Mouse (Mus musculus) c-Kit-positive CD71-positive TER-119-positive erythroid progenitor cells, embryonic 14.5 days (primary cell): ENCODE results near the gene Insr.
A peak's percentile ranks its signal among the peaks of the same experiment; 100 is the strongest.
"Not testable (repeated sequence)": the region's sequence is repeated elsewhere in the genome, so short reads cannot be mapped to it uniquely, and the experiment has no call there.

Source experiments
- DNase-seq: peaks from one replicate; pipeline ENCODE4 v3.0.0-alpha.2; 2013; ENCODE audit warnings: low spot score

The Insr gene

DNA sequence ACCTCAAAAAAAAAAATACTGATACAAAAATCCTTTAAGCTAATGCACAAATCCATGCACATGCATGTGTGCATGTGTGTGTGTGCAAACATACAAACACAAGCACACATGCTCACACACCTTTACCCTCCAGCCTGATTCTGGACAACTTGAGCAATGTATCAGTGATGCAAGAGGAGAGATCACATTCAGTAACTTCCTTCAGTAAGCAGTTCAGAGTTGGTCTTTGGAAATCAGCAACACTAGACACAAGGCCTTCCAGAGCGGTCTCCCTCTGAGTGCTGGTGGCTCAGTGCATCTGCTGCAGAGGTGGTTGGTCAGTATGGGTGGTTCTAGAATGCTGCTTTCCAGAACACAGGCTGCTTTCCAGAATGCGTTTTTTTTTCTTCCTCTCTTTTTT lies 46.8 kb downstream of the Insr start:
- no peak for DNase-seq

DNA sequence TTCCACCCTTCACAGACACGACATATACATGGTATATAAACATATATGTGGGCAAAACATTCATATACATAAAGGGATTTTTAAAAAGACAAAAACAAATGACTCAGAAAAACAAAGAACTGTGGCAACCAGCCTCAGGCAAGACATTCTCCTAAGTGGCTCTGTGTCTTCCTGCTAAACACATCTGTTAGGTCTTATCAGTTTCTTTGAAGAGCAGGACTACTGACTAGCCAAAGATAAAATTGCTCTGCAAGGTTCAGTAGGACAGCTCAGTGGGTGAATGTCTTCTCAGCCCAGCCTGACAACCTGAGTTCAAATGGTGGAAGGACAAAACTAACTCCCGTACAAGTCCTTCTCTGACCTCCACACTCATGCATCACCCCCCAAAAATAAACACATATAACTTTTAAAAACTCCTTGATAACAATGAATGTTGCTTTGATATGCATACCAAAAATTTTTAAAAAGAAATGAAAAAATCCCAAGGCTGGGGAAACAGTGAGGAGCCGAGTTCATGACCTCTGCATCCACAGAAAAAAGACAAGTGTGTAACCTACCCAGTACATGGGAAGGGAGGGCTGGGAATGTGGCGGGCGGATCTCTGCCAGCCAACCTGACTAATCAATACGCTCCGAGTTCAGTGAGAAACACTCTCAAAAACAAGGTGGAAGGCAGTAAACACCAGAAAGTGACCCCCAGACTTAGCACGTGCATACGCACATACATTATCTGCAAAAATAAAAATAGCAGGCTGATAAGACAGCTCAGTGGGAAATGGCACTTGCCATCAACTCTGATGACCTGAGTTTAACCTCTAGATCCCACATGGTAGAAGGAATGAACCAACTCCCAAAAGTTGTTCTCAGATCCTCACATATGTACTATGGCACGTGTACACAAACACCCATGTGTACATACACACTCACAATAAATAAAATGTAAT lies 49.0 kb downstream of the Insr start:
- DNase-seq: peak; percentile 63

DNA sequence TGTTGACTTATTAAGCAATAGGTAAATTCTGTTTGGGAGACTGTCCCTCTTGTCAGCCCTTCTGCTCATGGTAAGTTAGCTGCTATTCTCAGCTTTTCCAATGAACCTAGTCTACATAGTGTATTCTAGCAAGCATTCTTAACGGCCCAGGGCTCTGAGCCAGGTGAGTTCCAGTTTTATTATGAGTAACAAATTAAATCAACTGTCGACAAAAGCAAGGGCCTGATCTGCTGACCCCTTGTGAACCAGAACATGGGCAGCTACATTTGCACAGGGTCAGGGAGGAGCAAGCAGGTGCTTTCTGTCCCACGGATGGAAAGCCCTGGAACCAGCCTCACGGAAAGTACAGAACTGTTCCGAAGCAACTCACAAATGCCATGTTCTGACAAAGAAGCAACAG lies 52.0 kb downstream of the Insr start:
- no peak for DNase-seq

DNA sequence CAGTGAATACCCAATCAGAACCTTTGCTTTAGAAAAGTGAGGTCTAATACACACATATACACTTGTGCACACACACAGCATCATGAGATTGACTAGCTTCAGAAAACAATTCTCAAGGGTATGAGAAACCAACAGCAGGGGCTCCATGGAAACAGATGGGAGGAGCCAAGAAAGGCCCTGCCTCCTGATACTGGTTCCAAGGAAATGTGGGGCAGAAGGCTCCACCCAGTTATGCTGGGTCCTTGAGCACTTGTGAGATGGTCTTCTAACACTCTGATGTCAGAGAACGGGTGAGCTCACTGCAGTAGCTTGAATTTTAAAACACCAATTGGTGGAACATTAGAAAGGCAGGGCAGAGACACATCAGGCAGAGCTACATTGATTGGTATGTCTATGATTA lies 53.7 kb downstream of the Insr start:
- no peak for DNase-seq

DNA sequence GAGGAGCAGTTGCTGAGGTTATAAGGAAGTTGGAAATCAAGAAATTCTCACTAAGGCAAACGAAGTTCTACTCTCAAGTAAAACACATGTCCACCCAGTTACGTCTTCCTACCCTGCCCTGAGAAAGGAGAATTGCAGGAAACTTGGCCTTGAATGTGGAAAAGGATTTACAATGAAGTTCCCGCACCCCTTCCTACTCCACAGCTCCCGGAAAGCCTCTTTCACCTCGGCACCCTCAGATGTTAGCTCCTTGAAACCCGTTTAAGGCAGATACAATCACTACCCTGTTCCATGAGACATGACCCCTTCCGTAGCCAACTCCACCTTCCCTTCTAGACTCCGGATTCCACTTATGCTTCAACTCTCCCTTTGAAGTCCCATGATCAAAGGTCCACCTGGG lies 54.2 kb downstream of the Insr start:
- DNase-seq: no peak

DNA sequence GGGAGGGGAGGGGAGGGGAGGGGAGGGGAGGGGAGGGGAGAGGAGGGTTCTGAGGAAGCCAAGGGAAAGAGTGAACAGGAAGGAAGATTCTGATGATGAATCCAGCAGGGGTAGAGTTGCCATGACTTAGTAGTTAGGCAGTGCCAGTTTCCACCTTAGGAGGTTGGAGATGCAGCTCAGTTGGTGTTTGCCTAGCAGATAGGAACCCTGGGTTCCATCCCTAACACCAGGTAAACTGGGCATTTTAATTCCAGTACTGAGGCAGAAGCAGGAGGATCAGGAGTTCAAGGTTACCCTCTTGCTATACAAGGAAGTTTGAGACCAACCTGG lies 56.8 kb downstream of the Insr start:
- DNase-seq: no peak

DNA sequence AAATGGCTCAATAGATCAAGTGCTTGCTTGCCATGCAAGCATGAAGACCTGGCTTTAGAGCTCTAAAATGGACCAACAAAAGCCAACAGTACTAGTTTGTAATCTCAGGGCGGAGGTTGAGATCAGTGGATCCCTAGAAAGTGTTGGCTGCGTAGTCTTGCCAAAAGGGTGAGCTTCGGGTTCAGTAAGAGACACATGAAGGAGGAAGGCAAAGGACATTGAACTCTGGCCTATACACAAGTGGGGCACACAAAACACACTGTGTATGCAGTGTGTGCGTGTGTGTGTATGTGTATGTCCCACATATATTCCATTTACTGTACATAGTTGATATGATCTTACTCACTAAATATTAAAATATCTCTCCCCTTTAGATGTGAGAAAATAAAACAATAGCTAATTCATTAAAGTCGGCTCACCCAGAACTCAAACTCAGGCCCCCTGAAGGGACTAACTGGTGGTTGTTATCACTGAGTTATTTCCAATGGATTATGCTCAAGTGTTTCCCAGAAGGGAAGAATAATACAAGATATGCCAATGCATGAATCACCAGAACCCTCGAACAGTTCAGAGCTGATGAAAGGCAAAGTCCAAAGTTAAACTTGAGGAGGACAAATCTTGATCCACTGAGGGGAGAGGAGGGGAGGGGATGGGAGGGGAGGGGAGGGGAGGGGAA lies 57.3 kb downstream of the Insr start:
- no peak for DNase-seq

DNA sequence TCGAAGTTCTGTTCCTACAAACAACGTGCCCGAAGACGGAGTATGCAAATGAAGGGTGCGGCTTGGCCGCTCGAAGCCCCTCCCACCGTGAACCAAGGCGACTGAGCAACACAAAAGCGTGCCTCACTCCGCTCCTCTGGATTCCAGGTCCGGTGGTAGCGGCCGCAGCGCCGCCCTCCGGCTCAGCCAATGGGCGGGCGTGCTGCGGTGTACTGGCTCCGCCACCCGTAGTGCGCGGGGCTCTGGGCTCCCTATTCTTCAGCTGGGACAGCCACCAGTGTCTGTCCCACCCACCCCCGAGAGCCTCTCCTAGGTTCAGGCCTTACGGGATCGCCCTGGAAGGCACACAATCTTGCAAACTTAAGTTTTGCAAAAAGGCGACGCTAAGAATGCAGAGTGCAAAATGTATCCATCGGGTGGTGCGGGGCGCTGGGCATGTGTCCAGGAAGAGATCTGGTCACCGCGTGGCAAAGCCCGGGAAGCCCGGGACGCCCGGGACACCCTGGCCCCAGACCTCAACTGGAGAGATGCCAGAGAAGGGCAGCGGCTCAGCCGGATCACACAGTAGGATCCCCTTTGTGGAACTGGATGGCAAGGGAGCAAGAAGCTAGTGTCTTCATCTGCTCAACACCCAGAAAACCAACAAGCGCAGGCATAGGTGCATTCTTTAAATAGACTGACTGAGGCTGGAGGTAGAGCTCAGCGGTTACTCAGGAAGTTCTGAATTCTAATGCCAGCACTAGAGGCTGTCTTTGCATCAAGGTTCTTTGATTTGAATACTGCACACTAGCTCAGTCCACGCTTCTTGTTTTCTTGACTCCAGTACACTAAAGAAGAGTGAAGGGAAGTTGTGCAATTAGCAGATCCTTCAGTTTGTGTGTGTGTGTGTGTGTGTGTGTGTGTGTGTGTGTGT lies 58.1 kb downstream of the Insr start:
- DNase-seq: peak; percentile 85

DNA sequence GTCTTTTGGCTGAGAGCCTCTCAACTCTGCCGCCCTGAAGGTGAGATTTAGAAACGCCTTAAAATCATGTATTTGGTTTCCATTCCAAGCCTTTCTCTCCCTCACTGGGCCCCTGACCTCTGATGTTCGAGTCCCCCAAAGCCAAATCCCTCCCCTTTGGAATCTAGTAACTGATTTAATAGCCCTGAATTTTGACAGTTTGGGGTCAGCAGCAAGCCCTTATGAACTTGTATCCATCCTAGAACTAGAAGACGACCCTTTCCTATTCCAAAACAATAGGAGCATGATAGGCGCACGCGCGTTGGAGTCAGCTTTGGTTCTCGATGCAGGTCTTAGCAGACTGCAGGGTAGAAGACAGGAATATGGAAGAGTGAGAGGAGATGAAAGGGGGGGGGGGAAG lies 58.9 kb downstream of the Insr start:
- DNase-seq: no peak

DNA sequence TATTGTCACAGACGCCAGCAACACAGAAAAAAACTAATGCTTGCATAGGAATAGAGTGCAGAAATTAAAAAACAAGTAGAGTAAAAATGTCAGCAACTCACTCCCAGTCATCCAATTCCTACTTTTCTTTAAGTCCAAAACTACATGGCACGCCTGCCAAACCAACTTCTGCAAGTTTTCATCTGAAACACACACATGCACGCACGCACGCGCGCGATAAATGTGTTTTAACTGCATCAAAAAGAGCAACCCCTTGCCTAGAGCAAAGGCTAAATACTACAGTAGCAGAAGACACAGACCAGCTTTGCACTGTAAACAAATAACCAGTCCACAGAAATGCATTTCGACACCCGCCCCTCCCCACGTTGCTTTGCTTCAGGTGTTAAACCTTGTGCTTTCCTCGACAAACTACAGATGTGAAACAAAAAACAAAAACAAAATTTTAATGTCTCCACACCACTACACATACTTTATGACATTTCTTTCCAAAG lies 59.5 kb downstream of the Insr start:
- no peak for DNase-seq

DNA sequence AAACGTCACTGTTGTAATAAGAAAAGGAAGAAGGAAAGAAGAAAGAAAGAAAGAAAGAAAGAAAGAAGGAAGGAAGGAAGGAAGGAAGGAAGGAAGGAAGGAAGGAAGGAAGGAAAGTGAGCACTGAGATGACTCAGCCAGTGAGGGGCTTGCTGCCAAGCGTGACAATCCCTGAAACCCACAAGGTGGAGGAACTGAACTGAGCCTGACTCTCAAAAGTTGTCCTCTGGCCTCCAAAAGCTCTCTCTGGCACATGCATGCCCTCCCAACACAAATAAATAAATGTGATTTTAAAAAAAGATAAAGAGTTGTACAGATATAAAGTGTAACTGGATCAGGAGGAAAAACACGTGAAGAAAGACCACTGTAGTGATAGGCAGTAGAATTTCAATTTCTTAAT lies 60.2 kb downstream of the Insr start:
- DNase-seq: no peak

DNA sequence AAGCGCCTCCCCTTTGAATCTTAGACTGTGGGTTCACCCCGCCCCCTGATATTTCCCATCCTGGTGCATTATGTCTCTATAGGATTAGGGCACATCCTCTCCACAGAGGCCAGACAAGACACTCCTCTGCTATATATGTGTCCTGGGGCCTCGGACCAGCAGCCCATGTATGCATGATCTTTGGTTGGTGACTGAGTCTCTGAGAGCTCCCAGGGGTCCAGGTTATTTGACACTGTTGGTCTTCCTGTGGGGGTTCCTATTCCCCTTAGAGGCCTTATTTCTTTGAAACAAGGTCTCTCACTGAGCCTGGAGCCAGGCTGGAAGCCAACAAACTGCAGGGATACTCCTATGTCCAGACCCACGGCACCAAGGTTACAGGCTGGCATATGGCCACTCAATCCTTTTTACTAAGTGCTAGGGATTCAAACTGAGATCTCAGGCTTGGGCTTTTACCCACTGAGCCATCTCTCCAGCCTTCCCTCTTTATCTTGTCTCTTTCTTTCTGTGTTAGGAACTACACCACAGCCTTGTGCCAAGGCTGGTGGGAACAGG lies 62.8 kb downstream of the Insr start:
- DNase-seq: no peak

DNA sequence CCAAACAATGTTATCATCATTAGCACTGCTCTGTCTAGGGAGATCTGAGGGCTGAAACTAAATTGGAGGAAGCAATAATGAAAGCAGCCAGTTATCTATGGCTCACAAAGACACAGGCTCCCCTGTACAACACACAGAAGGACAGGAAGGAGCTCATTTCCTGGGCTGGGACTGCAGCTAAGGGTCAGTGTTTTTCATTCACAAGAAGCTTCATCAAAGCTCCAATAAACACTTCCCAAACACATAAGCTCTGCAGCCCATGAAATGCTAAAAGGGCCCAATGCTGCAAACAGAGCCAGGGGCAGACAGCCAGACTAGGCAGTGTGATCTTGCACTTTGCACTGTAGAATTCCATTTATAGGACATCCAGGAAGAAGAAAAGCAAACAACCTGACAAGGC lies 63.9 kb downstream of the Insr start:
- DNase-seq: no peak

DNA sequence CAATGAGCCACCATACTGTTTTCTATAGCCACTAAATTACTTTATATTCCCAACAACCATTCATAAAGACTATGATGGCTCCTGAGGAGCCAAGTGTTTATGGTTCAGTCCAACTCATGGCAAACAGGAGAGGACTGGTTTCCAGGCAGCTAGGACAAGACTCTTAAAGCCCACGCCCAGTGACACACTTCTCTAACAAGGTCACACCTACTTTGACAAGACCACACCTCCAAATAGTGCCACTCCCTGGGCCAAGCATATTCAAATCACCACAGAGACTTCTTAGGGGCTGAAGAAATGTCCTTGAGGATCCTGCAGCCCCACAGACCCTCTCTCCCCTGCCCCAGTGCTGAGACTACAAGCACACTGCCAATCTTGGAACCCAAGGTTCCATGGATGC lies 64.8 kb downstream of the Insr start:
- DNase-seq: no peak

DNA sequence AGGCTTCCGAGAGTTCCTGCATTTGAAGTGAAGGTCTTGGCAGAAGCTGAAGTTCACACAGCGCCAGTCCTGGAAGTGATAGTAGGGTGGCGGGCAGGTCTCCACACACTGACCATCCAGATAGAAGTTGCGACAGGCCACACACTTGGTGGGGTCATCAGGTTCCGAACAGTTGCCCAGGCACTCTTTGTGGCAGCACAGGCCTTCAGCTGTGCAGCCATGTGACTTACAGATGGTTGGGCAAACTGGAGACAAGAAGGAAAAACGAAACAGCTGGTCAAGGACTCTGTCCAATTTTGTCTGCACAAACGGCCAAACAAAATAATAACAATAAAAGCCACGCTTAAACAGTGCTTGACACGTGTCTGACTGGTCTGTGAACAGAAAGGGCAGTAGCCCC lies 68.0 kb downstream of the Insr start:
- DNase-seq: no peak

DNA sequence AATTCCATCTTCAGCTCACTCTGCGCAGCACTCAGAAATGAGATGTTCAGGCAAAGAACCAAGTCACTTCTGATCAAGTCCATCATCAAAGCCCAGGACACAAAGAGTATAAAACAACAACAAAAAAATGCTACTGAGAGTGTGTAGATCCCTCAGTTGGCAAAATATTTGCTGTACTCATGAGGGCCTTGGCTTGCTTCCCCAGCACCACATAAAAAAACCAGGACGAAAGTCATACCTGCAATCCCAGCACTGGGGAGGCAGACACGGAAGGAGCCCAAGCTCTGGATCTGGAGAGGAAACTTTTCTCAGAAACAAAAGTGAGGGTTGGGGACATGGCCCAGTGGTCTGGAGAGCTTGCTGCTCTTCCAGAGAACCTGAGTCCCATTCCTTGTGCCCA lies 69.5 kb downstream of the Insr start:
- DNase-seq: no peak

DNA sequence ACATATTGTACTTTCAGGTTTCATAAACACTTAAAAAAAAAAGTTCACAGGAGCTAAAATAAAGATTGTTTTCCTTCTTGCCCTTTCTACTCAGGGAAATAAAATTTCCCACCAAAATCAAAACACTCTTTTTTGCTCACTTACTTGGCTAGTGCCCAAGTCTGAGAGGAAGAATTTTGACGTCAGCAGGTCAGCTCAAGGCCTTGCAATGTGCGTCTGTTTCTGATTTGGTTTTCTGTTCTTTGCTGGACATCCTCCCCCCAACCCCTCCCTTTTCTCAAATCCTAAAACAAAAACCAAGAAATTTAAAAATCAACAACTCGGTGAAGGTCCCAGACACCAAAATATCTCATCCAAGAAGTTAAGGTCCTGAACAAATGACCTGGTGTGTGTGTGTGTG lies 70.1 kb downstream of the Insr start:
- DNase-seq: no peak

DNA sequence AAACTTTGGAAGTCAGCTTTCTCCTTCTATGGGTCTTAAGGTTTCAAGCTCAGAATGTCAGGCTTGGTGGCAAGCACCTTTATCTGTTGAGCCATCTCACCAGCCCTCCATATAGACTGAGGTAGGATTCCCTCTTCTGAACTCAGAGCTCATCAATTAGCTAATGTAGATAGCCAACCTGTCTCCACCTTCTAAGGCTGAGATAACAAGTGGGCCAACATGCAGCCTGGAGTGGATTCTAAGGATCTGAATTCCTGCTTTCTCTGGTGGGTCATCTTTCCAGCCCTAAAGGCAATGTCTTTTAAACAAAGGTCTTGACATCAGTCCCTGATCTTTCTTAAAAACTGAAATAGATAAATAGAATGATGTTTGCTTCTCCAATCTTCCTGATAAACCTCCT lies 70.7 kb downstream of the Insr start:
- no peak for DNase-seq

DNA sequence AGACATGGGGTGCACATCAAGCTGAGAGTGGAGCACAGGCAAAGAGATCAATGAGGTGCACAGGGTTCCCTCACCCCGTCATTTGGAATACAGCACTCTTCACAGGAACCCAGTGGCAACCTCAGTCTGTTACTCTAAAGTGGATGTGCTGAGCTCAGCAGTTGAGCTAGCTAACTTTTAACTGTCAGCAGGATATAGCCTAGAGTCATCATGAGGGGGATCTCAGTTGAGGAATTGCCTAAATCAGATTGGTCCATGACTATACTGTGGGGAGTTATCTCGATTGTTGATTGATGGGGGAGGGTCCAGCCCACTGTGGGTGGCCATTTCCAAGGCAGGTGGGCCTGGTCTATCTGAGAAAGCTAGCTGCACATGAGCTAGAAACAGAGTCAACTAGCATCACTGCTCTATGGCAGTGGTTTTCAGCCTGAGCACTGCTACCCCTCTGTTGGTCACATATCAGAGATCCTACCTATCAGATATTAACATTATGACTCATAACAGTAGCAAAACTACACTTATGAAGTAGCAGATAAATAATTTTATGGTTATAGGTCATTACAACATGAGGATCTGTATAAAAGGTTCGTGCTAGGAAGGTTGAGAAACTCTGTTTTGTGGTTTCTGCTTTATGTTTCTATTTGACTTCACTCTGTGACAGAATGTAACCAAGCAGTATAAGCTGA lies 74.5 kb downstream of the Insr start:
- no peak for DNase-seq

DNA sequence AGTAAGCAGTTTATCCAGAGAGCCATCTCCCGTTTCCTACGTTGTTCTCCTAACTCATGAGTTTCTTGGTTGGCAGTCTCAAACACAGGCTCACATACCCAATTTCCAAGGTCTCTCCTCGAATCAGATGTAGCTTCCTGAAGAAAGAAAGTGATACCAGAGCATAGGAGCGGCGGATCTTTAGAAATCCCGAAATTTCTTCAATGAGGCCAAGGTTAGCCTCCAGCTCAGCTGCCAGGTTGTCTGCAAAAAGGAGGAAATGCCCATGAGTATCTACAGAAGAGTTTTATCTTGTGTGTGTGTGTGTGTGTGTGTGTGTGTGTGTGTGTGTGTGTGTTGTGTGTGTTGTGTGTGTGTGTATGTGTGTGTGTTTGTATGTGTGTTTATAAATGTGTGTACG lies 76.6 kb downstream of the Insr start:
- no peak for DNase-seq

DNA sequence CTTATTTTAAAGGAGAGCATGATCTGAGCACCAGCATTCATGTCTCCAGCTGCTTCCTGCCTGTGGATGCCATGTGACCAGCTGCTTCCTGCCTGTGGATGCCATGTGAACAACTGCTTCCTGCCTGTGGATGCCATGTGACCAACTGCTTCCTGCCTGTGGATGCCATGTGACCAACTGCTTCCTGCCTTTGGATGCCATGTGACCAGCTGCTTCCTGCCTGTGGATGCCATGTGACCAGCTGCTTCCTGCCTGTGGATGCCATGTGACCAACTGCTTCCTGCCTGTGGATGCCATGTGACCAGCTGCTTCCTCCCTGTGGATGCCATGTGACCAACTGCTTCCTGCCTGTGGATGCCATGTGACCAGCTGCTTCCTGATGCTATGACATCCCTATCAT lies 85.1 kb downstream of the Insr start:
- not testable (repeated sequence) for DNase-seq

DNA sequence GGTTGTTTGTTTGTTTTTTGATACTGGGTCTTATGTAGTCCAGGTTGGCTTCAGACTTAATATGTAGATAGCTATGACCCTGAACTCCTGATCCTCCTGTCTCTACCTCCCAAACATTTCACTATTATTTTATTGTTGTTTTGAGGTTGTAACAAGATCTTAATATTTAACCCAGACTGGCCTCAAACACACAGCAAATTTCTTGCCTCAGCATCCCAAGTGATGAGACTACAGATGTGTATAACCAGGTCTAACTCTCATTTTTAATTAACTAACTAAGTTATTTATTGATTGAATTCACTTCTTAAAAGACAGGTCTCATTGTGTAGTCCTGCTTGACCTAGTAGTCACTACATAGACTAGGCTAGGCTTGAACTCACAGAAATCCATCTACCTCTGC lies 88.4 kb downstream of the Insr start:
- no peak for DNase-seq
